Mouse (Mus musculus): ENCODE measurements around the gene Stk33. TPM values are rescaled to one million over a fixed set of nuclear protein-coding genes. Genes with fewer than 3 reads are reported as not detected.

Gene Stk33
- polyA plus RNA-seq, 1 experiment from 2014 or later: 5.6 TPM

DNA sequence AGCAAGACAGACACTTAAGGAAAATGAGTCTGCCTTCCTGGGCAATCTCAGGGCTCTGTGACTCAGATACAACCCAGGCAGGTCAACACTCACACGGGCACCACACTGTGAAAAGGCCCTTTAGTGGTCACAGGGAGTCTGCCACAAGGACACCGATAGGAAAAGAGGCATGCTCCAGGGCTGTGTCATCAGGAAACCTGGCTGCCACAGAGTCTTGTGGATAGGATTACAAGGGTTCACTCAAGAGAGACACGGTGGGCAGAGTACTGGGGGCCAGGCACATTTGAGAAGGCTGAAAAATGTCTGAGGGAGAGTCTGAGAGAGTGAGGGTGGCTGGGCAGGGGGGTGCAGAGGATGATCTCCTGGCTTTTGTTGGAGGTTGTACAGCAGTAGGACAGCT, 164.6 kb downstream of the Stk33 start:
- H3K4me1 ChIP-seq (replicated peaks): peaks cover 18% of the 10 kb centered on the region
- WGBS: 66% methylated on average over 3 of the region's 3 CpGs

GRCm38 (mm10) chr7:109269046-109269445, 169.8 kb downstream of the Stk33 start:
- 33% methylated on average over 4 of the region's 4 CpGs for WGBS
- H3K9ac ChIP-seq: no peak overlapping the region
- no peak overlapping the region for H3K4me2 ChIP-seq
- H3K4me3 ChIP-seq: no peak overlapping the region
- no peaks in the 10 kb centered on the region for H3K36me3 ChIP-seq
- no peak overlapping the region for H3K27ac ChIP-seq
- no peak for ATAC-seq (ENCODE audit: low FRiP score)
- H3K27me3 ChIP-seq: no peaks in the 10 kb centered on the region
- H3K4me1 ChIP-seq (replicated peaks): peaks cover 32% of the 10 kb centered on the region
- H3K9me3 ChIP-seq: no peaks in the 10 kb centered on the region

More for the DNA sequence above, 164.6 kb downstream of the Stk33 start:
- no peak for ATAC-seq (ENCODE audit: low FRiP score)
- Histone ChIP-seq H3K4me3 (no peak overlapping the region), H3K9me3 (no peaks in the 10 kb centered on the region), H3K9ac (no peak overlapping the region), H3K27ac (no peak overlapping the region), H3K4me2 (no peak overlapping the region), H3K27me3 (0 out of 2 replicates have a peak, but pooled peaks cover 3% of the 10 kb centered on the region), H3K36me3 (no peaks in the 10 kb centered on the region)

DNA sequence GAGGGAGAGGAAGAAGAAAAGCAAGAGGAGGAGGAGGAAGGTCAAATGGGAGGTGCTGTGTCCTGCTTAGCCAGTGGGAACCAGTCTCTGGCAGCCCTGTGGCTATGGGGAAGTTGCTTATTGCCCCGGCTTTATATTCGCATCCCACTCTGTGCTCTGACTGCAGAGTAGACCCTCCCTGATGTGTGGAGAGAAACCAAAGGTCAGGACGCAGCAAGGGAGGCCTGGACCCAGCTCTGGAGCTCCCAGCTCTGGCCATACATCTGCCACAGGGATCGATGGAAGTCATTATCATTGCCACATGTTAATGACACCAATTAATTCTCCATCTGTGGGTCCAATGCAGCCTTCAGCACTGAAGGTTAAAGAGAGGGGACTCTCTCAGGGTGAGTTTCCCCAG, 171.5 kb downstream of the Stk33 start:
- no peak for ATAC-seq (ENCODE audit: low FRiP score)
- no peaks in the 10 kb centered on the region for H3K9me3 ChIP-seq
- H3K4me2 ChIP-seq: no peak overlapping the region
- H3K27me3 ChIP-seq: no peaks in the 10 kb centered on the region
- no peak overlapping the region for H3K4me3 ChIP-seq
- 47% methylated on average over 4 of the region's 4 CpGs for WGBS
- no peak overlapping the region for H3K27ac ChIP-seq
- no peak overlapping the region for H3K9ac ChIP-seq
- H3K4me1 ChIP-seq (replicated peaks): peaks cover 32% of the 10 kb centered on the region
- H3K36me3 ChIP-seq: no peaks in the 10 kb centered on the region

- no peak overlapping the region for H3K27ac ChIP-seq
- ATAC-seq (ENCODE audit: low FRiP score): no peak
- 36% methylated on average over 1 of the region's 1 CpGs for WGBS
Measured at GRCm38 (mm10) chr7:109266181-109266580, 172.7 kb downstream of the Stk33 start.

DNA sequence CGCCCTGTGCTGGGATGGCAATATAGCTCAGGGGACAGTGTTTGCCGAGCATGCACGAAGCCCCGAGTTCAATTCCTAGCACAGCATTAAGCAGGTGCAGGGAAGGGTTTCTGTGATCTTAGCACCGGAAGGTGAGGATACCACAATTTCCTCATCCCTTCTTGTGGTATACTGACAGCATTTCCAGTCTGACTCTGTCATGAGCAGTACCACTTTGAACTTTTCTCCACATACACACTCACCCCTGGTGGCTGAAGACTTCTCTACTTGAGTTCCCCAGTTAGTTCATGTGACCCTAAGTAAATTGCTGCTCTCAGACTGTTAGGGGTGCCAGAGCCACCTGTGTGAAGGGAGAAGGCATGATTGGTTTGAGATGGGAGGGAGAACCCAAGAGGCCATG, 173.3 kb downstream of the Stk33 start:
- H3K4me2 ChIP-seq: no peak overlapping the region
- H3K27ac ChIP-seq: no peak overlapping the region
- H3K27me3 ChIP-seq: no peaks in the 10 kb centered on the region
- peaks cover 32% of the 10 kb centered on the region for H3K4me1 ChIP-seq (replicated peaks)
- H3K4me3 ChIP-seq: no peak overlapping the region
- no peaks in the 10 kb centered on the region for H3K9me3 ChIP-seq
- no peaks in the 10 kb centered on the region for H3K36me3 ChIP-seq
- H3K9ac ChIP-seq: no peak overlapping the region
- no peak for ATAC-seq (ENCODE audit: low FRiP score)
- 94% methylated on average over 5 of the region's 5 CpGs for WGBS

More at GRCm38 (mm10) chr7:109266181-109266580, 172.7 kb downstream of the Stk33 start:
- H3K4me3 ChIP-seq: no peak overlapping the region
- no peaks in the 10 kb centered on the region for H3K27me3 ChIP-seq
- H3K4me1 ChIP-seq (replicated peaks): peaks cover 32% of the 10 kb centered on the region
- H3K9ac ChIP-seq: no peak overlapping the region
- no peaks in the 10 kb centered on the region for H3K9me3 ChIP-seq
- no peaks in the 10 kb centered on the region for H3K36me3 ChIP-seq
- no peak overlapping the region for H3K4me2 ChIP-seq

DNA sequence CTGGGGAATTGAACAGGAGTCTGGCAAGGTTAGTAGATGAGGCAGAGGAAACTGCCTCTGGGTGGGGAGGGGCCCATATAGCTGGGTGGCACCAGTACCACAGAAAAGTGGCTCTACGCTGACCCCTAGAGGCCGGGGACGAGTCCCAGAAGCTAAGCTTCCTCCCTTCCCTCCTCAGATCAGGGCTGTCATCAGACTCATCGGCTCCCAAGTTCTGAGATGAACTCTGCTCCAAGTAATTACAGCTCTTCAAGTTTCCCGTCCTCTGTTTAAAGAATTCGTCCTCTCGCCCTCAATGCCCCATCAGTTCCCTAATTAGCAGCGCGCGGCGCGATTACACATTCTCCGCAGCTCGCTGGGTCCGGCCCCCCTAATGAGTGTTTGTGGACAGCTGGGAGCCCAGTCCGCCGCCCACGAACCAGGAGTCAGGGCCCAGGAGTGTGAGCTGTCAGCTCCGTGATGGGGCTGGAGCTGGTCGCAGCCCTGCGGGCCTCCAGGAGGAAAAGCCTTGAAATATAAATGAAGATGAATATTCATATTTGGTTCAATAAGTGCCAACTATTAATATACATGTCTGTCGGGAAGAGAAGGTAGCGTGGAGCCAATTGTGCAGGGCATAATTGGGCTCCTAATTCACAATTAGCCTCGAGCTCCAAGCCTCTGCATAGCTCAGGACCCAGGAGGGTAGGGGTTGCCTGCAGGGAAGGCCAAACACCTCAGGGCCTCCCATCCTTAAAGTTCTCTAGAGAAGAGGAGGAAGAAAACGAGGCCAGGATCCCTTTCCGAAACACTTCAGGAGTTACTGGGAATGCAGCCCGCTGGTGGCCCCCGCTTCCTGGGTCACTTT, 183.2 kb downstream of the Stk33 start:
- Histone ChIP-seq H3K4me2 (peak overlapping the region; percentile 35), H3K27ac (no peak overlapping the region), H3K9ac (no peak overlapping the region), H3K27me3 (peaks cover 9% of the 10 kb centered on the region; the same call in 1 of the 2 replicates), H3K4me1 (replicated peaks) (peaks cover 29% of the 10 kb centered on the region), H3K4me3 (no peak overlapping the region), H3K36me3 (no peaks in the 10 kb centered on the region), H3K9me3 (no peaks in the 10 kb centered on the region)
- ATAC-seq (ENCODE audit: low FRiP score): peak; percentile 57; the same call in 1 of the 2 replicates
- whole genome bisulfite sequencing: 22% methylated on average over 28 of the region's 28 CpGs

DNA sequence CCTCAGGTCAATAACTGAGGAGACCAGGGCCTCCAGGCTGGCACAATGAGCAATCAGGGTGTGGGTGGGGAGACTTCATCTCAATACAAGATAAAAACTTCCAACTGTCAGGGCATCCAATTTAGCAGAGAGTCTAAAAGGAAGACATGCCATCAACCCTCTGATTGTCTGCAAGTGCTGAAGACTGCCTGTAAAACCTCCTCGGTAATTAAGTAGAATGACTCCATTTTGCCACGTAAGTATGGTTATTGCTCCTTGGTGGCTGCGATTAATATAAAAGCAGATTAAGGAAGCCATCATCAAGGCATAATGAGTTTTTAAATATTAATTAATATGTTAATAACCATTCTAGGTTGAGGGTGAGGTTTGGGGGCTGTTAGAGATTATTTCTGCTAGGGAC, 187.5 kb downstream of the Stk33 start:
- Histone ChIP-seq H3K4me2 (no peak overlapping the region), H3K4me1 (replicated peaks) (peaks cover 36% of the 10 kb centered on the region), H3K4me3 (no peak overlapping the region), H3K27me3 (0 out of 2 replicates have a peak, but pooled peaks cover 4% of the 10 kb centered on the region), H3K27ac (no peak overlapping the region), H3K9me3 (no peaks in the 10 kb centered on the region), H3K36me3 (no peaks in the 10 kb centered on the region), H3K9ac (no peak overlapping the region)
- no peak for ATAC-seq (ENCODE audit: low FRiP score)
- WGBS: 55% methylated on average over 3 of the region's 3 CpGs

GRCm38 (mm10) chr7:109244776-109245175, 194.1 kb downstream of the Stk33 start:
- Histone ChIP-seq H3K27ac (no peak overlapping the region), H3K4me3 (no peak overlapping the region), H3K36me3 (no peaks in the 10 kb centered on the region), H3K9ac (no peak overlapping the region), H3K4me2 (no peak overlapping the region), H3K4me1 (replicated peaks) (peaks cover 11% of the 10 kb centered on the region), H3K27me3 (0 out of 2 replicates have a peak, but pooled peaks cover 4% of the 10 kb centered on the region), H3K9me3 (no peaks in the 10 kb centered on the region)
- ATAC-seq (ENCODE audit: low FRiP score): no peak
- 95% methylated on average over 10 of the region's 10 CpGs for WGBS

GRCm38 (mm10) chr7:109241313-109241712, 197.6 kb downstream of the Stk33 start:
- H3K4me3 ChIP-seq: no peak overlapping the region
- WGBS: 11% methylated on average over 19 of the region's 19 CpGs
- peak; percentile 49; the same call in 1 of the 2 replicates for ATAC-seq (ENCODE audit: low FRiP score)
- peaks cover 13% of the 10 kb centered on the region for H3K4me1 ChIP-seq (replicated peaks)
- H3K27ac ChIP-seq: no peak overlapping the region
- H3K36me3 ChIP-seq: no peaks in the 10 kb centered on the region
- H3K9me3 ChIP-seq: no peaks in the 10 kb centered on the region
- peak overlapping the region; percentile 34 for H3K4me2 ChIP-seq
- 0 out of 2 replicates have a peak, but pooled peaks cover 4% of the 10 kb centered on the region for H3K27me3 ChIP-seq
- no peak overlapping the region for H3K9ac ChIP-seq

DNA sequence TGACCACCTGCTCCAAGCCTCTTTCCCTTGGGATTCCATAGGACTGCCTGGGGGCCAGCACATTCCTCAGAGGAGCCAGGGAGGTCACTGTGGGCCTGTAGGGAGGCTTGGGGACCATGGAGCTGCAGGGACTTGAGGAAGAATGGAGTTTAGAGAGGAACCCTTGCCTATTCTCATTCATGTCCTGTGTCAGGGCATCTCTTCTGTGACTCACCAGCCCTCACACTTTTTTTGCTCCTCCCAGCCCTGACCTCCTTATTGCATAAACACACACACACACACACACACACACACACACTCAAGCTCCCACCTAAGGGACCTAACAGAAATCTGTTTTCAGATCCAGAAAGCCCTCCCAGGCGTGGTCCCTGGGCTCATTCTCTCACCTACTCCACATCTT, 199.5 kb downstream of the Stk33 start:
- no peaks in the 10 kb centered on the region for H3K9me3 ChIP-seq
- no peak for ATAC-seq (ENCODE audit: low FRiP score)
- no peak overlapping the region for H3K4me2 ChIP-seq
- no peak overlapping the region for H3K9ac ChIP-seq
- H3K4me1 ChIP-seq (replicated peaks): peaks cover 20% of the 10 kb centered on the region
- no peak overlapping the region for H3K27ac ChIP-seq
- H3K36me3 ChIP-seq: no peaks in the 10 kb centered on the region
- H3K4me3 ChIP-seq: no peak overlapping the region
- no peaks in the 10 kb centered on the region for H3K27me3 ChIP-seq
- 68% methylated on average over 1 of the region's 1 CpGs for WGBS

GRCm38 (mm10) chr7:109238724-109239123, 200.2 kb downstream of the Stk33 start:
- 70% methylated on average over 10 of the region's 10 CpGs for WGBS

GRCm38 (mm10) chr7:109234882-109235640, 203.8 kb downstream of the Stk33 start:
- H3K36me3 ChIP-seq: no peaks in the 10 kb centered on the region
- WGBS: 28% methylated on average over 2 of the region's 2 CpGs
- H3K9ac ChIP-seq: no peak overlapping the region
- no peak overlapping the region for H3K27ac ChIP-seq
- H3K4me2 ChIP-seq: no peak overlapping the region
- H3K4me3 ChIP-seq: no peak overlapping the region
- H3K4me1 ChIP-seq (replicated peaks): peaks cover 34% of the 10 kb centered on the region
- no peaks in the 10 kb centered on the region for H3K9me3 ChIP-seq
- ATAC-seq (ENCODE audit: low FRiP score): no peak
- H3K27me3 ChIP-seq: 0 out of 2 replicates have a peak, but pooled peaks cover 3% of the 10 kb centered on the region

More at GRCm38 (mm10) chr7:109238724-109239123, 200.2 kb downstream of the Stk33 start:
- no peak overlapping the region for H3K4me3 ChIP-seq
- H3K27me3 ChIP-seq: no peaks in the 10 kb centered on the region
- no peak overlapping the region for H3K27ac ChIP-seq
- ATAC-seq (ENCODE audit: low FRiP score): no peak
- no peak overlapping the region for H3K4me2 ChIP-seq
- no peaks in the 10 kb centered on the region for H3K9me3 ChIP-seq
- H3K4me1 ChIP-seq (replicated peaks): peaks cover 26% of the 10 kb centered on the region
- H3K9ac ChIP-seq: no peak overlapping the region
- no peaks in the 10 kb centered on the region for H3K36me3 ChIP-seq
